Mouse (Mus musculus) megakaryocyte progenitor cell, adult 5-6 weeks (primary cell): ENCODE measurements around the gene Pigf. TPM values are rescaled to one million over a fixed set of nuclear protein-coding genes. Genes with fewer than 3 reads are reported as not detected.
A peak's percentile ranks its signal among the peaks of the same experiment; 100 is the strongest.
"Not testable (repeated sequence)": the region's sequence is repeated elsewhere in the genome, so short reads cannot be mapped to it uniquely, and the experiment has no call there.

ENCODE experiments used
- ATAC-seq: replicated peaks from 2 replicates; pipeline ENCODE4 v1.8.0; 2016; ENCODE audit warnings: mild to moderate bottlenecking, moderate TSS enrichment, inconsistent platforms; ENCODE audit not compliant: poor library complexity
- total RNA-seq, 2 experiments: library from RNA; stranded (forward) in 1 of 2; stranded (reverse) in 1 of 2; fragments of 157-497, 149-512 nt in 1 of 2; fragments of 200-1000 nt in 1 of 2; gene quantifications; 2 replicates each; pipeline versions ENCODE4 v1.2.3 to v1.2.4; 2015 to 2017

Pigf gene
- total RNA-seq (2015): 15.1 and 15.5 TPM in 2 replicates
- total RNA-seq (2017): 20.8 TPM in 2 replicates

GRCm38 (mm10) chr17:87025269-87025949, at the start of gene Pigf, which contains the start of gene Cript:
TSS of gene Pigf (minus strand) at chr17:87025406.
TSS of gene Cript (plus strand) at chr17:87025550.
- peak; percentile 98 for ATAC-seq

DNA sequence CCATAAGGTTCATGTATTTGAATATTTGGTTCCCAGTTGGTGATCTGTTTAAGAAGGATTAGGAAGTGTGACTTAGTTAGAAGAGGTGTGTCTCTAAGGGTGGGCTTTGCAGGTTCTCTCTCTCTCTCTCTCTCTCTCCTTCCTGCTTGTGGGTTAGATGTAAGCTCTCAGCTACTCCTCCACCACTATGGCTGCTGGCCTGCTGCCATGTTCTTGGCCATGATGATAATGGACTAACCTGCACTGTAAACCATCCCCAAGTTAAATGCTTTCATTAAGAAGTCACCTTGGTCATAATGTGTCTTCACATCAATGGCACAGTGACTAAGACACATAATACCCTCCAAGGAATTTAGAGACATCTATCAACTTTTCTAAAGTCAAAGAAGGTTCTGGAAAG, 48.3 kb upstream of the Pigf start:
- ATAC-seq: no peak

GRCm38 (mm10) chr17:87072766-87073440, 47.7 kb upstream of the Pigf start:
- no peak for ATAC-seq

DNA sequence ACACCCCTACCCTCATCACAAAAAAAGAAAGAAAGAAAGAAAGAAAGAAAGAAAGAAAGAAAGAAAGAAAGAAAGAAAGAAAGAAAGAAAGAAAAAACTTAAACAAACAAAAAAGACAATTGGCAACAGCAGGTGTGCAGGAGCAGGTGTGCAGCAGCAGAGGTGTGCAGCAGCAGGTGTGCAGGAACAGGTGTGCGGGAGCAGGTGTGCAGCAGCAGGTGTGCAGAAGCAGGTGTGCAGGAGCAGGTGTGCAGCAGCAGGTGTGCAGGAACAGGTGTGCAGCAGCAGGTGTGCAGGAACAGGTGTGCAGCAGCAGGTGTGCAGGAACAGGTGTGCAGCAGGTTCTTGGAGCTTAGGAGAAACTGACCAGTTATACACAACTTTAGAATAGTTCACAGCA, 47.0 kb upstream of the Pigf start:
- not testable (repeated sequence) for ATAC-seq

DNA sequence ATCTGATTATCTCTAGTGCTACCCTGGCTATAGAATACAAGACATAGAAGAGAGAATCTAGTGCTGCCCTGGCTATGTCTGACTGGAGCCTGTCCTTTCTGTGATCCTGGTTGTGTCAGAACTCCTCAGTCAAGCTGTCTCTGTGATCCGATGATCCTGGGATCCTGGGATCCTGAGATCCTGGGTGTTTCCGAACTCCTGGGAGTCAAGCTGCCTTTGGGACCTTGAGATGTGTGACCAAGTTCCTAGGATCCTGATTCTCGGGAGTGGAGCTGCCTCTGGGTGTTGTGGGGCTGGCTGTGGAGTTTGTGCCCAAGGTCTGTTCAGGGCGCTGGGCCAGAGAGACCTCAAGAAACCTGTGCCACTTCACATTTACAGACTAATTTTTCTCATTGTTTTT, 43.8 kb upstream of the Pigf start:
- no peak for ATAC-seq

DNA sequence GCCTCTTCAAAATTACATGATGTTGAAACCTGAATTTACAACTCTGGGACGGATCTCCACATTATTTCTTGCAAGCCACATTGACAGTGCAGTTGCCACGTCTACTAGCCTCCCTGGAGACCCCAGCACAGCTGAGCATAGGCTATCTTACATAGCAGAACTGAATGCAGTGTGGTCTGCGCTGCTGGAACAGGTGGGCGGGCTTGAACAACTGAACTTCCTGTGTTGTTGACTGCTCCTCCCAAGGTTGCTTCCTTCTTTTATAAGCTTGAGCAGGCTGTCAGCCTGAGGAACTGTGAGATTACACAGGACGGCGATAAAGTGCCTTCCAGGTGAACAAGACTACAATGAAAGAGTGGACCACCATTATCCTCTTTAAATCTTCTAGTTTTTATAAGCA, 38.8 kb upstream of the Pigf start:
- peak; percentile 94 for ATAC-seq

- ATAC-seq: no peak
These were observed 38.3 kb upstream of the Pigf start for GRCm38 (mm10) chr17:87063461-87063860.

DNA sequence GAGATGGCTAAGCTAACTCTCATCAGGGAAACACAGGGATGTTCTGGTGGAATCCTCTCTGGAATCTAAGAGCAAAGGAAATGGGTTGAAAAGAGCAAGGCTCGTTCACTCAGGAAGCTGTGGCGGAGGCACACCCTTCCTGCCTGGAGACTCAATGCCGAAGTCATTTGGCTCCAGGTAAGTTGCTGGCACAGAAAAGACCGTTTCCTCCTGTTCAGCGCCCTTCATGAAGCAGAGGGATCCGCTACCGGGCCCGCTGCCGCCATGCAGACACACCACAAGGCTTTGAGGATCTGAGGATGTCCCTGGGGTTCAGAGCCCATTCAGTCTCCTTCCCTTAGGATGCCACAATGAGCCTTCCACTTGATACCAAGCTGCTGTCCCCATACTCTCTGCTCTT, 37.4 kb upstream of the Pigf start:
- no peak for ATAC-seq

GRCm38 (mm10) chr17:87057486-87058266, 32.5 kb upstream of the Pigf start:
- ATAC-seq: no peak

DNA sequence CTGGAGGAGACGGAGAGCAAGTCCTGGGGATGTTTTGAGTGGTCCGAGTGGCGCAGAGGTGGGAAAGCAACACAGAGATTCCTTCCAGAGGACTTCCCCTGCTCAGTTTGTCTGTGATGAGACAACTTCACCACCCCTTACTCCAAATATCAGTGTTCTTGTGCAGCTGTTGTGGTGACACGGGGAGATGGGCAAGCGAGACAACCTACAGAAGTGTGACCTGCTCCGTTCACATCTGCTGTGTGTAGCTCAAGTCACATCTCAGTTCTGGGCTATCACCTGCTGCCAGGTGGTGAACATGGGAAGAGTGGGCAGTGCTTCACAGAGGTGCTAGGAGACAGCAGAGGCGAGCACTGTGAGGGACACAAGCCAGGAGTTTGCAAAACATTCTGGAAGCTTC, 31.6 kb upstream of the Pigf start:
- ATAC-seq: no peak

DNA sequence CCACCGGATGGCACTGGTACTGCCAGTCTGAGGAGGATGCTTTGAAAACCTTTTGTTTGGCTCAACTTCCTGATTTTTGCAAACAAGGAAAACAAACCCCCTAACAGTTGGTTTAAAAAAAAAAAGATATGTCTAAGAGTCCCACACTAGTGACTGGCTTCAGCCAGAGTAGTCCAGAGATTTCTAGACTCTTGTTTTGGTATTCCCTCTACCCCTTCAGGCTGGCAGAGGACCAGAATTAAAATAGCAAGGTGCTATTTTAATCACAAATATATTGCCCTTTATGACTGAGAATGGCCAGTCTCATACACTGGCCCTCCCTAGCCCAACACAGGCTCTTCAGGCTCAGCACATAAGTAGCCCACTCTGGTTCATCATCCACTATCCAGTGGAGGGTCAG, 30.5 kb upstream of the Pigf start:
- no peak for ATAC-seq

DNA sequence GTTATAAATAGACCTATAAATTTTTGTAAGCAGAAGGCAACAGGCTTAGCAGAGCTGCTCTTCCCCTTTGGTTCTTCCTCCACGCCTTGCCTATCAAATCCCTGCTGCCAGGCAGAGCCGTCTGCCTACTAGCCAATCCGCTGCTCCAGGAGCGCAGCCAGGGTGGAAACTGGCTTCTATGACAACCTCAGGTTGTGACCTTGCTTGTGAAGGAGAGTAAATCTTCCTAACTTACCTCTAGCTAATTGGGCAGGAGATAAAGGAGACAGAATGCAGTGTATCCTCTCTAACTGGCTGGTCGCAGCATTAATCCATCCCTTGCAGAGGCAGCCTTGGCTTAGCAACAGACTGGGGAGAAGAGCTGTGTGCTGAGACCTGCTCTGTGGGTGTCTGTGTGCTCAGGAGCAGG, 29.8 kb upstream of the Pigf start:
- peak; percentile 72 for ATAC-seq

DNA sequence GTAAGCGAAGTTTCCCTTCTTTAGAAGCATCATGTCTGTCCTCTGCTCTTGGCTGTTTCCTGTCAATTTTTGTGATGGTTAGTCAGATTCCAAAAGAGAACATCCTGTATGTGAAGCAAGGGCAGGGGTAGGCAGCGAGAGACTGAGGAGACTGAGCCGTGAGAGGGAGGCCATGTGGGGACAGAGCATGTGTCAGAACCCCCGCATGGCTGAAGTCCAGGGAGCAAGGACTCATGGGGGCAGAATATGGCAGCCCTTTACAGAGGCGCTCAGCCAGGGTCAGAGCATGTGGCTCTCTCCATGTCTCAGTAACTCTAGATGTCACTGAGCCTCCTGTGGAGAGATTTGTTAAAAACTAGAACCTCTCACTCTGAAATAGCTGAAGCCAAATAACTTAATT, 28.7 kb upstream of the Pigf start:
- ATAC-seq: no peak

DNA sequence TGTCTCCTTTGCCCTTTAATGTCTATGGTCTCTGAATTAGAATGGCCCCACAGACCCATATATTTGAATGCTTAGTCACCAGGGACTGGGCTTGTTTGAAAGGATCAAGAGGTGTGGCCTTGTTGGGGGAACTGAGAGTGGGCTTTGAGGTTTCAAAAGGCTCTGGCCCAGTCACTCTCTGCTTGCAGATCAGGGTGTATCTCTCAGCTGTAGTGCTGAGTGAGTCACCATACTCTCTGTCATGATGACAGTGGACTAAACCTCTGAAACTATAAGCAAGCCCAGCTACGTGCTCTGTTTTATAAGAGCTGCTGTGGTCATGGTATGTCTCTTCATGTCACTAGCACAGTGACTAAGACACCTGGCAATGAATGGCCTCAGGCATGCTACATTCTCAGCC, 27.2 kb upstream of the Pigf start:
- ATAC-seq: peak; percentile 54

GRCm38 (mm10) chr17:87051652-87052051, 26.4 kb upstream of the Pigf start:
- no peak for ATAC-seq

DNA sequence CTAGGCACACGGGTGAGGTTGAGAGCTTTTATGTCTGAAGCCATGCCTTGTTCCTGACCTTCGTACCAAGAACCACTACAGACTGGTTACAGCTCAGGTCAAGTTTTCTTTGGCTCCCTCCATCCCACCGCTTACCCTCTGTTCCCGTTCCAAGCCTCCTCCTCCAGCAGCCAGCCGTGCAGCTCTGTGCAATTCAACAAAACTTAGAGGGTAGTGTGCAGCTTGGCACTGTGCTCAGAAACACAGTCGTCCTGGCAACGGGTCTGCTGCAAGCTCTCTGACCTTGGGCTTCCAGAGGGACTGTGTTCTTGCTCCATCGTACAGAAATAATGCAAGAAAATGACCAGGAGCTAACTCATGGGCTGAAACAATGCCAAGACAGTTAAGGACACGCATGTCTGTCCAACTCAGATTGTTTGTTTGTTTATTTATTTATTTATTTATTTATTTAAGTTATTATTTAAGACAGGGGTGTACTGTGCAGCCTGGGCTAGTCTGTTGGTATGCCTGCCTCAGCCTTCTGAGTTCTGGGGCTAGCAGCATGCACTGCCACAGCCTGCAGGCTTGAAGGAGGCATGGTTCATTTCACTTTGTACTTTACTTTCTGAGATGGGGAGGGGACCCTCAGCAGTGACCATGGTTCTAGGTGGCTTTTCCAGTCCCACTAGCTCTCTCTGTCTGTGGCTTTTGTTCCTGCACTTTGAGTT, 25.4 kb upstream of the Pigf start:
- no peak for ATAC-seq

DNA sequence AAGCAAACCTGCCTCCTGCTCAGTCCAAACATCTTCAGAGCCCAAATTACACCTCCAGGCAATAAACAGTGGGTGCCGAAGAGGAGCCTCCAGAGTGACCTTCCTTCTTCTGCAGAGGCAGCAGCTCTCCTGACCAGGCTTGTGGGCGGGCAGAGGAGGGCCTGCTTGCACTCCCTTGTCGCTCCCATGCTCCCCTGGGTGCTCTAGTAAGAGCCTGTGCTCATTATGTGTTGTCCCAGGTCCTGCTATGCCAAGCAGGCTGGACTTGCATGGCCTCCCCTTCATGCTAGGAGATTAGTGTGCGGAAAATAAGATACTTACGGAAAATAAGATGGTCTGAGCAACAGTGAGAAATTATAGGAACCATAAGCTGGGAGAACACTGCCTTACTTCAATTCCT, 24.5 kb upstream of the Pigf start:
- ATAC-seq: no peak

DNA sequence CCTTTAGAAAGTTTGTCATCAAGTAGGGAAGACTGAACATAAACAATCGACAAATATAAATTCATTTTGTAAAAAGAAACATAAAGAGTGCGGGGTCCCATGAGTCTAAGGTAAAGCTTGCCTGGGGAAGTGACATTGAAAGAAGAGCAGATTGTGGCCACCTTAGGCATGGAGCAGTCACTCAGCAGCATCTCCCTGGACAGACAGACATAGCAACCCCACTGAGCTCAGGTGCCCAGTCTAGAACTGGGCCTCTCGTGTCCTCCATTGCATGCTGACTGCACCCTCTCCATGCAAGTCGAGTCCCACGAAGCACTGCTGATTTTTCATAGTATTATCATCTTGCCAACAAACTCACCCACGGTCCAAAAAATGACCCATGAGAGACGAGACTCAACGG, 19.6 kb upstream of the Pigf start:
- no peak for ATAC-seq

GRCm38 (mm10) chr17:87044364-87044763, 19.2 kb upstream of the Pigf start:
- peak; percentile 100 for ATAC-seq

- ATAC-seq: no peak
These were observed 16.5 kb upstream of the Pigf start for GRCm38 (mm10) chr17:87041739-87042138.

- ATAC-seq: no peak
These were observed 13.3 kb upstream of the Pigf start for GRCm38 (mm10) chr17:87038496-87038895.
